Mouse (Mus musculus) forelimb bud, embryonic 11.5 days (tissue): Measurements from ENCODE around the gene Sae1.
A peak's percentile ranks its signal among the peaks of the same experiment; 100 is the strongest.
"Not testable (repeated sequence)": the region's sequence is repeated elsewhere in the genome, so short reads cannot be mapped to it uniquely, and the experiment has no call there.

Experiments
- DNase-seq: peaks from one replicate; pipeline ENCODE4 v3.0.0-alpha.2; 2012; ENCODE audit warnings: low read depth, low spot score

Gene Sae1

GRCm38 (mm10) chr7:16402968-16403948 is 15.7 kb upstream of the Sae1 start:
- no peak for DNase-seq

DNA sequence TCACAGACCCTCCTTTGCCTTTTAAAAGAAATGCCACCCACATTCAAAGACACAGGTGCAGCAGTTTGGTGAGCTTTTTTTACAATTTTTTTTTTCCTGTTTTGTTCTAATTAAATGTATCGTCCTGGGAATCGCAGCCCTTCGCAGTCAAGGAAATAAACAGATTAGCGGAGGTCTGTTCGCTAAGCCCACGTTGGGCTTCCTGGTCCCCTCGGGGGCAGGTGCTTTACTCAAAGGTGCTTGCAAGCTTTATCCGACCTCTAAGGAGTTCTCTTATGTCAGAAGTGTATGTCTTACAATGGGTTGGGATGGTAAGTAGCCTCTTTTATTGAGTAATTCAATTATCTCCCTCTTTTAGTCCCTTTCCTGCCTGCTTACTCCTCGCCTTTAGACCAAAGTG is 14.8 kb upstream of the Sae1 start:
- DNase-seq: no peak

GRCm38 (mm10) chr7:16401991-16402431 is 14.4 kb upstream of the Sae1 start:
- no peak for DNase-seq

- peak; percentile 81 for DNase-seq
Measured at GRCm38 (mm10) chr7:16400689-16401611, 13.3 kb upstream of the Sae1 start, which contains the start of gene Zc3h4. Gene Zc3h4, plus strand, starts transcription at chr7:16400910.

- peak; percentile 99 for DNase-seq
Measured at GRCm38 (mm10) chr7:16399820-16400688, 12.4 kb upstream of the Sae1 start.

DNA sequence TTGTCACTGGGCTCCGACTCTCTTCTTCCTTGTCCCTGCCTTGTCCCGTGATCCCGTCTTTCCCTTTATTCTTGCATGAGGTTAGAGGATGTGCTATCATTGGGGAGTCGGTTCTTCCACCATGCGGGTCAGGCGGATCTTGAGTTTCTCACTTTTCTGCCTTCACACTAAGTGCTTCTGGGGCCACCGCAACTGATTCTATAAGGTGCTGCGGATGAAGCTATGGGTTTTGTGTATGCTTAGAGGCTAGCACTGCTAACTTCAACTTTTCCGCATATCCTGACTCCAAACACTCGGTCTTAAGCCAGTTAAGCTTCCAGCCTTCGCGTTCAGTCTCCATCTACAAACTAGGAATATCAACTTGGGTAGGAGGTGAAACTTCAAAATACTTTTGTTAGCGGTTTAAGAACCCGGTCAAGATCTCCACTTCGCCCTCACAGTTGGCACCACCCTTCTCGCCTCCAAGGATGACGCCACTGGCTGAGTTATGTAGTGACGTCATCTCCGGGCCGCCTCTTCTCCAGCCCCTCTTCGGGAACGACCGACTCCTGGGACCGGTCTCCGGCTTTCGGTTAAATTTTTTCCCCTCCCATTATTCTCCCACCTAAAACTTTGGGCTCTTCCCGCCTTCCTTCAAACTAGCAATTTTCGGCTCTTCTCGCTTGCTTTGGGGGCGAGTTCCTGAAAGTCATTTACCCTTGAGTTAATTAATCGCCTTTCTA is 11.7 kb upstream of the Sae1 start:
- peak; percentile 94 for DNase-seq

GRCm38 (mm10) chr7:16398387-16399050 is 10.9 kb upstream of the Sae1 start:
- no peak for DNase-seq

- DNase-seq: no peak
Measured at GRCm38 (mm10) chr7:16397465-16397864, 9.9 kb upstream of the Sae1 start.

GRCm38 (mm10) chr7:16395944-16396343 is 8.3 kb upstream of the Sae1 start:
- peak; percentile 63 for DNase-seq

GRCm38 (mm10) chr7:16392923-16393322 is 5.3 kb upstream of the Sae1 start:
- no peak for DNase-seq

DNA sequence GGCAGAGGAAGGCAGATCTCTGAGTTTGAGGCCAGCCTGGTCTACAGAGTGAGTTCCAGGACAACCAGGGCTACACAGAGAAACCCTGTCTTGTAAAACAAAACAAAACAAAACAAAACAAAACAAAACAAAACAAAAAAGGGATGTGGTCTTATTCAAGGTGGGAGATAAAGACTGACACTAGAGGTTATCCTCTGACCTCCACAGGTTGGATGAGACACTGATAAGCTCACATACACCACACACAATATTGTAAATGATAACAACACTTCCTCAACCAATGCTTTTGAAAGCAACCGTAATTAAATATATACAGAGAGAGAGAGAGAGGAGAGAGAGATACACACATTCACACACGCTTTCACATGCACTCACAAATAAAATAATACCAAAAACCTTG is 2.3 kb upstream of the Sae1 start:
- not testable (repeated sequence) for DNase-seq

- DNase-seq: no peak
Measured at GRCm38 (mm10) chr7:16376505-16376904, 11.1 kb downstream of the Sae1 start.

DNA sequence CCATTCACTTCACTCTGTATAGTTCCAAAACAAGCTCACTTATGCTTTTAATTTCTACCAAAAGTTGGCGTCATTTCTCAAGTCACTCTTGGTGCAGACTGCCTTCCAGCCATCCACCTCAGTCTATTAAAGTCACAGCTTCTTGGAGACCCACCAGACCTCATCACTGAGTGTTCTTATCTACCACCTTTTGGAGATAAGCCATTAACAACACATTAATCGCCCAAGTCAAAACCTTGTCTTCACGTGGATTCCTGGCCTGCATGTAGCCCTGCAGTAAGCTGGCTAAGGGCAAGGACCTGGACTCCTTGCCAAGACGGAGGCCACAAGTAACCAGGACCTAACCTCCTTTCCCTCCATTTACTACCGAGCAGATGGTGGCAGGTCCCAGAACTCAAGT is 12.6 kb downstream of the Sae1 start:
- DNase-seq: no peak

DNA sequence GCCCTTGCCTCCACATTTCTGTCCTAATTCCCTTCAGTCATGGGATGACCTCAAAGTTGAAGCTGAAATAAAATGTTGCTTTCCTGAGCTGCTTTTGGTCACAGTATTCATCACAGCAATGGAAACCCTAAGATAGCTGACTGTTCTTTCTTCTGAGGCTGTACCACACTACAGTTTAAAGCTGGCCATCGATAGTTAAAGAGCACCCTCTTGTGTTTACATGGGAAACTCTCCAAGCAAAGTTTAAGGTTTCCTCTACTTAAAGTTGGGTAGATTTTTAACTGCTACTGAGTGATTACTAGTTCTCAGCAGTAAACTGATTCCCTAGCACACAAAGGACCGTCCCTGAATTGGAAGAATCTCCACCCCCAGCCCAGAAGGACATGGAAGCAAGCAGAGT is 13.9 kb downstream of the Sae1 start:
- DNase-seq: no peak

- no peak for DNase-seq
Measured at GRCm38 (mm10) chr7:16370596-16370995, 17.0 kb downstream of the Sae1 start.

DNA sequence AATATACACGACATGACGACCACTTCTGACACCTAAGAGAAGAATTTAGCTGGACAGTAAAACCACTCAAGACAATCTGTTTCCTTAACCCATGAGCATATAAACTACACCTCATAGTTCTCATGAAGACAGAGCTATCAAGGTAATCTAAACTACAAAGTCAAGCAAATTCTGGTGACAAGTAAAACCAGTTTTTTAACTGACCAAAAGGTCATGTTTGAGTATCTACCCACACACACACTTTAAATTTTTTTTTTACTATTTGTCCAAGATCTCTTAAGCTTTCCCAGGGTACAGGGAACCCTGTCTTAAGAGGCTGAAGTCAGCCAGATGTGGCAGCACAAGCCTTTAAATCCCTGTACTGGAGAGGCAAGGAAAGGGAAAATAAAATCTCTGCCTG is 18.8 kb downstream of the Sae1 start:
- no peak for DNase-seq

GRCm38 (mm10) chr7:16366669-16367068 is 20.9 kb downstream of the Sae1 start:
- no peak for DNase-seq

- no peak for DNase-seq
Measured at GRCm38 (mm10) chr7:16366133-16366646, 21.4 kb downstream of the Sae1 start.

DNA sequence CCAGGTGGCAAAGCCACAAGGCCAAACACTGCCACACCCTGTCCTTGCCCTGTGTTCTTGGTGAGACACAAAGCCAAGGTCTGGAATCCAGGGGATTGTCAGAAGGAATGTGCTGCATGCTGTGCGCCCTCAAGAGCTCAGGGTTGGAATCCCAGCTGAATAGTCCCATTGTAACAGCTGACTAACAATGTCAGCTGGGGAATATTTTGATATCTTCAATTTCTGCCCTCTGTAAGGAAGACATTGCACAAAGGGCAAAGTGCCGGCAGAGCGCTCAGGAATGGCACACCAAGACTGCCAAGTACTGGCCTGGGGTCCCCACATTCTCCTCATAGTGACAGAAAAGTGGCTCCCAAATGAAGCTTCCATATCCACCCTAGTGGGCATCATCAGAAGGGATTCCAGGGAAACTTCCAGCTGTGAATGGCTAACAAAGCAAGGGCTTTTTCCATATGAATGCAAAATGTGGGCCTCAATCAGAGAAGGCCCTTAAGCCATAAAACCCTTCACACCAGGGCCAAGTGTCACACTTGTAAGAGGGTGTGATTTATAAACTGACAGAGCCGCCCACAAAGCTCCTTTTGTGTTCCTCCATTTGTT is 22.6 kb downstream of the Sae1 start:
- DNase-seq: peak; percentile 52
